Mouse (Mus musculus) intestine, postnatal 0 days (tissue): ENCODE results near the gene Kiss1r. TPM values are rescaled to one million over a fixed set of nuclear protein-coding genes. Genes with fewer than 3 reads are reported as not detected.

Experiments
- ATAC-seq: fragments of 200-750 bp; cut with Nextera tagmentation; 2 replicates; pipeline ENCODE4 v1.8.0; 2017; ENCODE audit warnings: mild to moderate bottlenecking, moderate TSS enrichment, moderate library complexity
- H3K27ac ChIP-seq: fragments of 300-500 bp; sonication (generic); 2 replicates; pipeline ENCODE4 v1.5.1; 2014; ENCODE audit warnings: mild to moderate bottlenecking, low read depth, low read length, moderate library complexity
- H3K27me3 ChIP-seq: fragments of 300-500 bp; sonication (generic); replicated peaks from 2 replicates; pipeline ENCODE4 v1.6.1; 2014; ENCODE audit warnings: low read length, mixed read lengths; ENCODE audit not compliant: control insufficient read depth, insufficient read depth
- H3K36me3 ChIP-seq: fragments of 300-500 bp; sonication (generic); 2 replicates; pipeline ENCODE4 v1.6.1; 2014; ENCODE audit warnings: mild to moderate bottlenecking, moderate library complexity; ENCODE audit not compliant: control insufficient read depth, insufficient read depth
- H3K4me1 ChIP-seq: fragments of 300-500 bp; sonication (generic); replicated peaks from 2 replicates; pipeline ENCODE4 v1.6.1; 2014; ENCODE audit warnings: antibody characterized with exemption, low read length, mixed read lengths; ENCODE audit not compliant: control insufficient read depth, insufficient read depth
- H3K4me2 ChIP-seq: fragments of 300-500 bp; sonication (generic); replicated peaks from 2 replicates; pipeline ENCODE4 v1.6.1; 2014; ENCODE audit warnings: low read depth, mild to moderate bottlenecking, moderate library complexity
- H3K4me3 ChIP-seq: fragments of 300-500 bp; sonication (generic); 2 replicates; pipeline ENCODE4 v1.5.1; 2014; ENCODE audit warnings: low read depth, low read length
- H3K9ac ChIP-seq: fragments of 300-500 bp; sonication (generic); 2 replicates; pipeline ENCODE4 v1.6.1; 2014; ENCODE audit warnings: mild to moderate bottlenecking, low read depth, low read length
- H3K9me3 ChIP-seq: fragments of 300-500 bp; sonication (generic); 2 replicates; pipeline ENCODE4 v1.6.1; 2016; ENCODE audit warnings: mixed run types; ENCODE audit not compliant: control insufficient read depth
- CTCF ChIP-seq: sonication (generic); IDR thresholded peaks from 2 replicates; pipeline ENCODE4 v1.5.1; 2016; ENCODE audit warnings: low read depth, mild to moderate bottlenecking, control low read depth, antibody characterized with exemption, moderate library complexity
- WGBS: fragments of 180-500 bp; shearing (Covaris S2); extraction: QIAGEN DNeasy Blood & Tissue Kit; methylation state at CpG from one replicate; pipeline ENCODE4 v1.1.7; 2014; 5-methylcytosine and 5-hydroxymethylcytosine counted together
- polyA plus RNA-seq: library from polyadenylated mRNA; unstranded; fragments of >200 nt; fragmentation: Nextera tagmentation; extraction: Ambion mirVana; gene quantifications from 2 replicates; pipeline ENCODE4 v1.2.1, GENCODE M21; 2015

Kiss1r gene
- polyA plus RNA-seq, 1 experiment from 2014 or later, result 0.47 TPM

DNA sequence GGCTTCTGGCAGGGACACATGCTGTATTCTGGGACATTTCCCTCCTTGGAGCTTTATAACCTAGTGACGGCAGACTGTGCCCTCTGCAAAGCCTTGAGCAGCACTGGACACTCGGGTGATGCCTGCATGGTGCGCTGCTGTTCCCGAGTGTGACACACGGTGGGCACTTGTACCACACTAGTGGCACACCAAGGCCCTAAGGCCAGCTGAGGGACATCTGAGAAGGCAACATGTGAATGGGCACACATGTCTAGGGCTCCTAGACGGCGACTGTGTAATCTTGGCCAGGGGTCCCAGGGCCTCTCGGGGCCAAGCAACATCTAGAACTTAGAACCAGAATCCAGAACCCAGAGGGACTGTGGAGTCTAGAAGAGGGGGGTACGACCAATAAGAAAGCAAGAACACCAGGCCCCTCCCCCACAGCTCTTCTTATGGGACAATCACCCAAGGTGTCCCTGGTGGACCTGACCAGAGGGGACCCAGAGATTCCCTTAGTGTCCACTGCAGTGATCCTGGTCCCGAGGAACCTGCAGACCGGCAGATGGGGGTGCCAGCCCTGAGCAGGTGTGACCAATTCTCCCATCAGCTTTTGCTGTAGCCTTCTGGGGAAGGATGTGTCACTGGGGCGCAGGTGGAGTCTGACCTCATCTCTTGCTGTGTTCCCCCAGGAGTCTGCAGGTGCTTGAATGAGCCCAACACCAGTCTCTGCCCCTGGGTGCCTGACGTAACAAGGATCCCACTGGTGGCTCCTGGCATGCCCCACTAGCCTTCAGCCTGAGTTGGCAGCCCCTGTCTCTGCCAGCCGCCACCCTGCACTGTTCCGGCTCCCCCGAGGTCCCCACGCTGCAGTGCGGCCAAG is 13.4 kb downstream of the Kiss1r start:
- Histone ChIP-seq H3K4me1 (peaks cover 18% of the 10 kb centered on the region), H3K9ac (no peak overlapping the region), H3K9me3 (no peaks in the 10 kb centered on the region), H3K4me3 (no peak overlapping the region), H3K27ac (peak overlapping the region; percentile 4; the same call in 1 of the 2 replicates), H3K36me3 (peaks cover 24% of the 10 kb centered on the region), H3K27me3 (no peaks in the 10 kb centered on the region), H3K4me2 (peak overlapping the region; percentile 13)
- WGBS, result 79% methylated on average over 18 of the region's 18 CpGs
- no peak for ATAC-seq
- TF ChIP-seq CTCF, result 0 out of 2 replicates have a peak, but pooled peaks have one; percentile 14

DNA sequence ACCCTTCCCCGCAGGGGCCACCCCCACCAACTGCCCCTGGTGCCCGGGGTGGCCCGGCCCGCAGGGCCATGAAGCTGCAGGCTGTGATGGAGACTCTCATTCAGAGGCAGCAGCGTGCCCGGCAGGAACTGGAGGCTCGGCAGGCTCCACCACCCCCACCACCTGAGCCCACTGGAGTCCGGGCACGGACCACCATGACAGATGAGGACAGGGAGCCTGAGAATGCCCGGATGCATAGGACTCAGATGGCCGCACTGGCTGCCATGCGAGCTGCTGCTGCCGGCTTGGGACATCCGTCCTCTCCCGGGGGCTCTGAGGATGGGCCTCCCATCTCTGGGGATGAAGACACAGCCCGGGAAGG is 14.0 kb downstream of the Kiss1r start:
- Histone ChIP-seq H3K27ac (no peak overlapping the region), H3K27me3 (no peaks in the 10 kb centered on the region), H3K4me3 (no peak overlapping the region), H3K36me3 (peaks cover 31% of the 10 kb centered on the region), H3K4me2 (0 out of 2 replicates have a peak overlapping the region, but pooled peaks have one; percentile 13), H3K4me1 (peaks cover 18% of the 10 kb centered on the region), H3K9ac (no peak overlapping the region), H3K9me3 (no peaks in the 10 kb centered on the region)
- TF ChIP-seq CTCF, result no peak
- WGBS, result 90% methylated on average over 16 of the region's 16 CpGs
- no peak for ATAC-seq

DNA sequence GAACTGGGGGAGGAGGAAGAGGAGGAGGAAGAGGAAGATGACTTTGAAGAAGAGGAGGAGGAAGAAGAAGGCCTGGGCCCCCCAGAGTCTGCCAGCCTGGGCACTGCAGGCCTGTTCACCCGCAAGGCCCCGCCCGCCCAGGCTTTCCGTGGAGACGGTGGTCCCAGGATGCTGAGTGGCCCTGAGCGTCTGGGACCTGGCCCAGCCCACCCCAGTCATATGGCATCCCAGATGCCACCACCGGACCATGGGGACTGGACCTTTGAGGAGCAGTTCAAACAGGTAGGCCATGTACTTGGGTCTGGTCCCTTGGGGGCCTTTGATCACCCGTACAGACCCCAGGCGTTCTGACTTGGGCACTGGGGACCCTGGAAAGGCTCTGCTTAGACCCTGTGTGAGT is 15.0 kb downstream of the Kiss1r start:
- TF ChIP-seq CTCF, result no peak
- H3K36me3 ChIP-seq, result peaks cover 32% of the 10 kb centered on the region
- H3K4me2 ChIP-seq, result peak overlapping the region; percentile 6; the same call in 1 of the 2 replicates
- H3K4me1 ChIP-seq, result peaks cover 18% of the 10 kb centered on the region
- no peaks in the 10 kb centered on the region for H3K9me3 ChIP-seq
- 69% methylated on average over 9 of the region's 9 CpGs for WGBS
- no peak overlapping the region for H3K9ac ChIP-seq
- ATAC-seq, result no peak
- no peak overlapping the region; the same call in 1 of the 2 replicates for H3K27ac ChIP-seq
- no peaks in the 10 kb centered on the region for H3K27me3 ChIP-seq
- H3K4me3 ChIP-seq, result no peak overlapping the region

DNA sequence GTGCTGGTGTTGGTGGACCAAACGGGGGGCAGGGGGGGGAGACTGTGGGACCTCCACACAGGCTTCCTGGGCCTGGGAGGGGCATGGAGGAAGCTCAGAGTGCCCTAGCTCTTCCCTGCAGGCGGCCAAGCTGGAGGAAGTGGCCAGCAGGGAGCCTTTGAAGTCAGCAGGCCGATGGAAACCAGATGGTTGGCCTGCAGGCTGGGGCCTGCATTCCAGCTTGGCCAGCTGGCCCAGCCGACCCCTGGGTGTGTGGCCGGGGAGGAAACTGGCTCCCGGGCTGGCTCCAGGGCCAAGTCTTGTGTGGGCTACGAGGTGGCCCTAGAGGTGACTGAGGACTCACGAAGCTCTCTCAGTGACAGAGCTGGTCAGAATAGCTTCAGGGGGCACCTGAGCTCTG is 16.0 kb downstream of the Kiss1r start:
- Histone ChIP-seq H3K9me3 (no peaks in the 10 kb centered on the region), H3K4me1 (peaks cover 18% of the 10 kb centered on the region), H3K27me3 (no peaks in the 10 kb centered on the region), H3K9ac (0 out of 2 replicates have a peak overlapping the region, but pooled peaks have one; percentile 18), H3K27ac (peak overlapping the region; percentile 57; the same call in 1 of the 2 replicates), H3K36me3 (peaks cover 32% of the 10 kb centered on the region), H3K4me2 (peak overlapping the region; percentile 27), H3K4me3 (no peak overlapping the region)
- no peak for ATAC-seq
- whole genome bisulfite sequencing, result 24% methylated on average over 8 of the region's 8 CpGs
- peak; percentile 26; the same call in 1 of the 2 replicates for TF ChIP-seq CTCF

DNA sequence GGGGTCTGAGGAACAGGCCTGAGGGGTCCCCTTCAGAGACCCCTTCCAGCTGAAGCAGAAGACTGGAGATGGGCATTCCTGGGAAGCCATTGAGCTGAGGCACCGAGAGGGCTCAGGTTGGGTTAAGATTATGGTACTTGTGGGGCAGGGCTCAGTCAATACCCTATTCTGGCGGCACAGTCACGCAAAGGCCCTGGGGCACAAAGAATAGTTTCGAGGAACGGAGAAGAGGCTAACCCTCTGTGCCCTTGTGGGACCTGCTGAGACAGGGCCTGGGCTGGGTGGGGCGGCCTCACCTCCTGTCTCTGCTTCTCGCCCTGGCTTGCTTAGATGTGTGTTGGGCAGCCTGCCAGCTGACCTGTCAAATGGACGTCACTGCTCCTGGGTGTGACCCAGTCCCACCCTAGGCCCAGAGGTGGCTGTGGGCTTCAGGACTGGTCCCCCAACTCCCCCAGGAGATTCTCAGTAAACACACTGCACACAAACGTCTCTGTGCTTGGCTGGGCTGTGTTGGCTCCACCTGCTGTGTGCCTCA is 16.4 kb downstream of the Kiss1r start:
- peak overlapping the region; percentile 57 for H3K27ac ChIP-seq
- H3K36me3 ChIP-seq, result peaks cover 32% of the 10 kb centered on the region
- H3K27me3 ChIP-seq, result no peaks in the 10 kb centered on the region
- TF ChIP-seq CTCF, result no peak
- 45% methylated on average over 9 of the region's 9 CpGs for WGBS
- H3K4me2 ChIP-seq, result peak overlapping the region; percentile 10
- no peak overlapping the region for H3K4me3 ChIP-seq
- H3K9ac ChIP-seq, result 0 out of 2 replicates have a peak overlapping the region, but pooled peaks have one; percentile 18
- peaks cover 21% of the 10 kb centered on the region for H3K4me1 ChIP-seq
- no peak for ATAC-seq
- no peaks in the 10 kb centered on the region for H3K9me3 ChIP-seq

DNA sequence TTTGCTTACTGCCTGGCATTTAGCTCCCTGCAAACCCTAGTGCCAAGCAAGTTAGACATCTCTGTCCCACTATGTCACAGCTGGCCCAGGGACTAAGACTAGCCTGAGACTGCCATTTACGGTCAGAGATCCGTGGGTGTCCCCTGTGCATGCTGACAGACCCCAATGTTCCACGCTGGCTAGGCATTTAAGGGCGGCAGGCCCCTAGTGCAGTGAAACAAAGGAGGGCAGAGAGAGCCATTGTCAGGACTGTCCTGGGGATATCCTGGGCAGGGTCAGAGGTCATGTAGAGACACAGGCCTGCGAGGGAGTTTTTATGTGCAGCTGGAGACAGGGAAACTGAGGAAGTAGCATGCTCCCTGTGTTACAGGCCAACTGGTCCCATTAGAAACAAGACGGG is 17.1 kb downstream of the Kiss1r start:
- no peaks in the 10 kb centered on the region for H3K27me3 ChIP-seq
- peaks cover 36% of the 10 kb centered on the region for H3K36me3 ChIP-seq
- peak overlapping the region; percentile 10; the same call in 1 of the 2 replicates for H3K4me2 ChIP-seq
- no peak overlapping the region for H3K9ac ChIP-seq
- no peaks in the 10 kb centered on the region for H3K9me3 ChIP-seq
- WGBS, result 64% methylated on average over 6 of the region's 6 CpGs
- no peak for TF ChIP-seq CTCF
- peak overlapping the region; percentile 57; the same call in 1 of the 2 replicates for H3K27ac ChIP-seq
- ATAC-seq, result no peak
- peaks cover 20% of the 10 kb centered on the region for H3K4me1 ChIP-seq
- no peak overlapping the region for H3K4me3 ChIP-seq
